Mouse (Mus musculus) right cerebral cortex, postnatal 36 days (tissue): Measurements from ENCODE around the gene Pi4ka.
A peak's percentile ranks its signal among the peaks of the same experiment; 100 is the strongest.

Experiments
- DNase-seq, 2 experiments: peaks; one replicate each; pipeline ENCODE4 v3.0.0; 2022; ENCODE audit warnings: low spot score in 2 of 2, mixed read lengths in 1 of 2

The Pi4ka gene

DNA sequence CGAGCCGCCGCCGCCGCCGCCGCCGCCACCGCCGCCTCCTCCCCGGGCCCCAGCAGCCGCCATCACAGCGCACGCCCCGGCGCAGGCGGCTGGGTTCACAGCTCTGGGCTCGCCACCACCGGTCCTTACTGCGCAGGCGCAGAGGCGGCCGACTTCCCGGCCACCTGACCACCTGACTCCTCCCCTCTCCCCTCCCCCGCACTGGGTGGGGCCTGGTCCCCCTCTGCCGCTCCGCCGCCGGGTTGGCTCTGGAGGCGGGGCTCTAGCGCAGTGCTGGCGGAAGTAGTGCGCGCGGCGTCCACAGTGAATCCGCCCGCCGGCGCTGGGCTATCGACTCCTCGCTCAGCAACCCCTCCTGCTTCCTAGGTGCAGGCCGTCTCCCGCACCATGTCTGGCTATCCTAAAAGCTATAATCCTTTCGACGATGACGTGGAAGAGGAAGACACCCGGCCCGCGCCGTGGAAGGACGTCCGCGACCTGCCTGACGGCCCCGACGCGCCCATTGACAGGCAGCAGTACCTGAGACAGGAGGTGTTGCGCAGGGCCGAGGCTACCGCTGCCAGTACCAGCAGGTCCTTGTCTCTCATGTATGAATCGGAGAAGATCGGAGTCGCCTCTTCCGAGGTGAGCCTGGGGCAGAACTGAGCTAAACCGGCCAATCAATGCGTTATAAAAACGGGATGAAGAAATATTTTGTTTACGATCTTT is at the start of gene Pi4ka, which contains the start of gene Snap29:
Gene Pi4ka, minus strand, starts transcription at position 579 of the 708 bp plus-strand sequence.
Gene Snap29, plus strand, starts transcription at position 251 of the 708 bp plus-strand sequence.
- DNase-seq: peak; percentile 99

DNA sequence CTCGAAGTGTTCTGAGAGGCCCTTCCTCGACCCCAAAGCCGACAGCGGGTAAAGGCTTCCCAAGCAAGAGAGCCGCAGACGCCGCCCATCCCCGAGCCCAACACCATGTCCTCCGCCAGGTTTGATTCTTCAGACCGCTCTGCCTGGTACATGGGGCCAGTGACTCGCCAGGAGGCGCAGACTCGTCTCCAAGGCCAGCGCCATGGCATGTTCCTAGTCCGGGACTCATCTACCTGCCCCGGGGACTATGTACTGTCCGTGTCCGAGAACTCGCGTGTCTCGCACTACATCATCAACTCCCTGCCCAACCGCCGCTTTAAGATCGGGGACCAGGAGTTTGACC is 46.2 kb upstream of the Pi4ka start:
- DNase-seq: peak; percentile 15 to 25

DNA sequence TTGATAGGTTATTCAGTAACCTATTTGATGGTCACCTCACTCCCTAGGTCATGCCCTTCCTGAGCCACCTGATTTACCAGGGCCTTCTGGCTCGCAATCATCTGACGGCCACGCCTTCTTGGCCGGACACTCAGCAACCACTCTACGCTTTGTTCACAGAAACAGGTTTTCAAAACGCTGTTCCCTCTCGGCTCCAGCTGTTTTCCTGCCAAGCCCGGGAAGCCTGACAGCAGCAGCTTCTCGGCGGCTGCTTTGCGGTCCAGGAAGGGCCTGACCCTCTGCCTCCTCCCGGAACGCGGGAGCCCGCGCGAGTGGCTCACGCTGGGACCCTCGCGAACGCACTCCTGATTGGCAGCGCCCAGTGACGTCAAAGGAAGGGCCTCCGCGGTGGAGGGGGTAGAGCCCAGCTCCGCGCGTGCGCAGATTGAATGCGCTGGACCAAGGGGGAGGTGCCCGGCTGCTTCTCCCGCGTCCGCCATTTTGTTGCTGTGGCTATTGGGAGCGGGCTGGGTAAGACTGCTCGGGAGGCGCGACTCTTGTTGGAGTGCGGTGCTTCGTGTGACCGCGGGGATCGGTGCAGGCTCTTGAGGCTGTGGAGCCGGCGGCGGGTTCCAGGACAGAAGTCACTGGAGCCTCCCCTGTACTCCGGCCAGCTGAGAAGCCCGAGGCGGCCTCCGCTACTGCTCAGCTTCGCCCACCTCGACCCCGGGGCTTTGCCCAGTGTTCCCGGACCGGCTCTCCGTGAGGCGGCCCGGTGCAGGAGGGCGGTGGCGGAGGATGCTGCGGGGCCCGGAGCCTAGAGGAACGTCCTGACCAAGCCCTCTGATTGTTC is 45.6 kb upstream of the Pi4ka start, which contains the start of gene Crkl:
Gene Crkl, plus strand, starts transcription at position 447 of the 832 bp plus-strand sequence.
- peak; percentile 95 for DNase-seq

DNA sequence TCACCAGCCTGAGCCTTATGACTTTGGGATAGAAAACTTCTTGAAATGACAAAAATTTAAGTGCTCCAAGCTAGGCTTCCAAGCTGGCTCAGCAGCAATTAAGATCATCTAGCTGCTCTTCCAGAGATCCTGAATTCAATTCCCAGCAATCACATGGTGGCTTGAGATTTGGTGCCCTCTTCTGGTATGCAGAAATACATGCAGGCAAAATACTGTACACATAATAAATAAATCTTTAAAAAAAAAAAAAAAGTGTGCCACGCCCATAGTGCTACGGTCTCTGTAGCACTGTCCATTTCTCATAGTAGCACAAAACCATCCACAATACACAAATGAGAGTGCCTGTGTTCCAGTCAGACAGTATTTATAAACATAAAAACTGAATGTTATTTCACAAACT is 26.5 kb upstream of the Pi4ka start:
- DNase-seq: no peak

DNA sequence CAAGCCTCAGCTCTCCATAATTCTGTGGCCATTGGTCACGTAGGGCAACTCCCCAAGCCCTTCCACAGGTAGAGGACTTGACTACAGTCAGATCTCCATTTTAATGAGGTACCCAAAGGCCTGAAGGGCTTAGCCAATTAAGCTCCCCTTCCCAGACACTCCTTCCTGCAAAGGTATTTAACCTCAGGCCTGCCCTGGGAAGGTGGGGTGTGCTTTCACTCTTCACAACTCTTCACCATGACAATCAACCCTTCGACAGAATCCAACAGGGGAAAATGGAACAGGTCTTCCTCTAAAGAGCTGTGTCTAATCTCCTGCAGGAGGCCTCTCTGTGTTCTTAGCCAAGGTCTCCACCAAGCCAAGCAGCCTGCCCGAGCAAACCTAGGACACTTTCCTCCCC is 16.9 kb upstream of the Pi4ka start:
- no peak for DNase-seq

DNA sequence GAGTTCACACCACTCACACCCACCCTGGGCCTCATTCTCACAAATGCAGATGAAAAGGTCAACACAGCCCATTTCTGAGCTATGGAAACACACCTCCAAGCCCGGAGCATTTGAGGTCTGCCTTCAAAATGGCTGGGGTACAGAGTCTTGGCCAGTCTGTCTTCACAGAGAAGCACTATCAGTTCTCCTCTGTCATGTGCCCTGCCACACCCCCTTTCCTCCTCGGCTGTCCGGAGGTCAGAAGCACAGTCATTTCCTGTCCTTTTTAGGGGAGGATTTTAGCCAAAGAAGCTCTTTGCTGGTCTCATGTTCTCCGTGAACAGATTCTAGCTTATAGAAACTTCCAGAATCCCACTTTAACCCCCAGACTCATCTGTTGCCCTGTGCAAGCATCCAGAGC is 4.1 kb upstream of the Pi4ka start:
- no peak for DNase-seq

DNA sequence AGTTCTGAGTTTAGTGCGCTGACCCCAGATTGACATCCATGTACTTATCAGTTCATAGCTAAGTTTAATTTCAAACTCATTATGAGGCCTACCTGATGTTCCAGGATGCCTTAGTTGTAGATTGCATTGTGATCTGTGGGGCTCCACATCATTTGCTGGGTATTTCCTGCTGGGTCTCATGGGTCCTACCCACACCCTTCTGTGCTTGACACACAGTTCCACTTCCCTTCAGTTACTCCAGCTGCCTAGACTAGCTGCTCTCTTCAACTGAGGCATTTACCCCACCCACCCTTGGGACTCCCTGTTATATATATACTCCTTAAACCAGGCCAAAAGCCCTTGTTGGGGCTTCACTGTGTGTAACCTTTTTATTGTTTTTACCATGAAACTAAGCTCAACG is 2.9 kb upstream of the Pi4ka start:
- DNase-seq: no peak

DNA sequence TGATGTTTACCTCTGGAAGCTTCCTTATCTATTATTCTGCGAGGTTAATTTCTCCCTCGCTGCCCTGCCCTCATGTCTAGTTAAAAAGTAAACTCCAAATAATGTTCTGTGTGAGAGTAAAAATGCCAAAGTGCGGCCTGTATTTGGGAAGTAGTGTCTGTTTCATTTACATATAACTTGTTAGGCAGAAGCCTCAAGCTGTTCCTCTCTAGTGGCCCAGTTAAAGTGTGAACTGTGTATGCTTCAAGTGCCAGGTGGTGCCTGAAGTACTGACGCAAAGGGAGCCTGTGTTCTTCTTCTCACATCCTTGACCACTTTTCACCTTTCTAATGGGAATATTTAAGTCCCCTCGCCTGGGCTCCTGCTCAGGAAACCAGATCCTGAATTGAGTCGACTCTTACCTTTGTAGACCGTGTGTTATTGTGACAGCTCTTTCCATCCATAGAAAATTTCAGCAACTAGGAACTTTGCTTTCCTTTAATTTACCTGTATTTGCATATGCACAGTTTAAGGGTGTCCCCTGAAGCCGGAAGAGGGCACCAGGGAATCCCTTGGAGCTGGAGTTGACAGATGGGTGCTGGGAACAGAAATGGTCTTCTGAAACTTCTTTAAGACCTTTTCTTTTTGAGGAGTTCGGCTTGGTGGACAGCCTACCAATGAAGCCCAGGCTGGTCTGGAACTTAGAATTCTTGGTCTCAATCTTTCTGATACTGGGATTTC is 558 bp upstream of the Pi4ka start:
- peak in 1 of 2 experiments; percentile 20 for DNase-seq

DNA sequence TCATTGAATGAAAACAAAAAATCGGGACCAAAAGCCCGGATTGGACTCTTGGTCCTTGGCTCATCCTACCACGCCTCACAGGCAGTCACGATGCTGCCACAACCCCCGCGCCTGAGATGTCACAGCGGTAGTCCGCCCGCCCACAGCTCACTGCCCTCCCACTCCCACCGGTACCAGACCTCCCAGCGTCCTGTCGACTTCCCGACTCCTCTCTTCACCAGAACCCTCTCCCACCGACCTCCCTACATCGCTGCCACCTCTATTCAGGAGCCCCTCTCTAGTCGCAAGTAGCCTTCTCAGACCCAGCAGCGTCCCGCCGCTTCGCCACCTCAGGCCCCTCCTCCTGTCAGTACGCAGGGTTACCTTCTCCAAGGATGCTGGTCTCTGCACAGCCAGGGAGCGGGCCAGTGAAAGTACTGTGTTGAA is 830 bp downstream of the Pi4ka start:
- peak; percentile 86 to 90 for DNase-seq

DNA sequence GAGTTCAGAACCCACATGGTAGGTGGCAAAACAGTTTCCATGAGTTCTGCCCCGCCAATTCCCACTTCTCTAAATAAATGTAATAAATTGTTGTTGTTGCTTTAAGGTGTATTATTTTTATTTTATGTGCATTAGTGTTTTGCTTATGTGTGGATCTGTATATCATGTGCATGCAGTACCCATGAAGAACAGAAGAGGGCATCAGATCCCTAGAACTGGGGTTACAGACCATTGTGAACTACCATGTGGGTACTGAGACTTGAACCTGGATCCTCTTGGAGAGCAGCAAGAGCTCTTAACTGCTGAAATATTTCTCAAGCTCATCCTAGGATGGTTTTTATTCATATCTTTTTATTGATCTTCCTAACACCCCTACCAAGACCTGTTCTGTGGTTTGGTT is 3.3 kb downstream of the Pi4ka start:
- DNase-seq: no peak

DNA sequence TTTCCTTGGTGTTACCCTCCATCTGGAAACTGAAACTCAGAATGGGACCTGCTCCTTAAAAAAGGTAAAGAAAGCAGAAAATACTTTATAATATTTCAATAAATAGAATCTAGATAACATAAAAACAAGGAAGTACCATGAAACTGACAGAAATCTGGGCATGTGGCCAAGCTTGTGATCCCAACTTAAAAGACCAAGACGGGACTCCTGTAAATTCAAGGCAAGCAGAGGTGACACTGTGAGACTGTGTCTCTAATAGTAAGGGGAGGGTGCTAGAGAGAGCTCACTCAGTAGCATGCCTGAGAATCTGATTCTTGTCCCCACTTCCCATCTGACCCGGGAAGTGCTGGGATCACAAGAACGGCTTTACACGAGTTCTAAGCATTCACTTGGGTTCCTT is 13.3 kb downstream of the Pi4ka start:
- DNase-seq: no peak

DNA sequence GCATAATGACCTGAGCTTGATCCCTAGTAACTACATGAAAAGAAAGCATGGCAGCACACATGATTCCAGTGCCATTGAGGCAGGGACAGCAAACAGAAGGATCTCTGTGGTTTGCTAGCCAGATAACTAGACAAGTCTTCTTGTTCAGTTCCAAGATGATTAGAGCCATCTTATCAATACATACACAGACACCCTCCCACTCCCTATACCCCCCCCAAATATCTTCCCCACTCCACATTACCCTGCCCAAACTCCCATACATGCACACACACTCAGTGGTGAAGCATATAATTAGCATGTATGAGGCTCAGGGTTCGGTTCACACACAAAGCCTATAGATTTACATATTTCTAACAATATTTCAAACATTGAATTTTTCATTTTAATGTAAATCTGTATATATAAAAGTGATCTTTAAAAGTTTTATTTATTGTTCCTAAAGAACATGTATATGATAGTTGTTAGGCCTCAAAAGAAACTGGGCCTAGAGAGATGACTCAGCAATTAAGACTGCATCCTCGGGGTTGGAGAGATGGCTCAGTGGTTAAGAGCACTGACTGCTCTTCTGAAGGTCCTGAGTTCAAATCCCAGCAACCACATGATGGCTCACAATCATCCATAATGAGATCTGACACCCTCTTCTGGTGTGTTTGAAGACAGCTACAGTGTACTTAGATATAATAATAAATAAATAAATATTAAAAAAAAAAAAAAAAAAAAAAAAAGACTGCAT is 22.4 kb downstream of the Pi4ka start:
- DNase-seq: no peak

DNA sequence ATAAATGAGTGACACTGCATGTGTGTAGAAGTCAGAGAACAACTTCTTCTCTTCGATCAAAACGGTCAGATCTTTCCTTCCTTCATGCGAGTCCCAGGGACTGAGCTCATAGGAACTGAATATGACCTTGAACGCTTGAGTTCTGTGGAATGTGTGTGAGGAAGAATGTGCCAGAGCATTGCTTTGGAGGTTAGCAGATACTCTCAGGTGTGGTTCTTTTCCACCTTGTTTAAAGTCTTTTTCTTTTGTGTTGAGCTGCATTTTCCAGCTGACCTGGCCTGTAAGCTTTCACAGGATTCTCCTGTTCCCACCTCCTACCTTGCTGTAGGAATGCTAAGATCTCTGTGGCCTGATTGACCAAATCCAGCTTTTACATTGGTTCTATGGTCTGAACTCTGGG is 23.8 kb downstream of the Pi4ka start:
- no peak for DNase-seq

DNA sequence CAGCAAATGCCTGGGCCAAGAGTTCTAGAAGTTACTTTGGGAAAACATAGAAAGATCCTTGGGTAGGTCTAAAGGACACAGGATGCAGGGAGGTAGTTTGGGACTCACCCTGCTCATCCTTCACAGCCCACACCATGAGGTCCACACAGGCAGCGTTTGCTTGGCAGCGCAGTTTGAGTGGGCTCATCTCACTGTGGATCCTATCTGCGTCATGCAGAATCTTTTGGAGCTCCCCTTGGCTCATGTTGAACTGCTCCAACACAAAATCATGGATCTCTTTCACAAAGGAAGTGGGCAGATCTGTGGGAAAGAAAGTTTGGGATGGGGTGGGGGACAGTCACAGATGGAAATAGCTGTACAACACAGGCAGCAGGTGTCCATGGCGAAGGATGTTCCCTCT is 47.3 kb downstream of the Pi4ka start:
- peak in 1 of 2 experiments; percentile 41 for DNase-seq

DNA sequence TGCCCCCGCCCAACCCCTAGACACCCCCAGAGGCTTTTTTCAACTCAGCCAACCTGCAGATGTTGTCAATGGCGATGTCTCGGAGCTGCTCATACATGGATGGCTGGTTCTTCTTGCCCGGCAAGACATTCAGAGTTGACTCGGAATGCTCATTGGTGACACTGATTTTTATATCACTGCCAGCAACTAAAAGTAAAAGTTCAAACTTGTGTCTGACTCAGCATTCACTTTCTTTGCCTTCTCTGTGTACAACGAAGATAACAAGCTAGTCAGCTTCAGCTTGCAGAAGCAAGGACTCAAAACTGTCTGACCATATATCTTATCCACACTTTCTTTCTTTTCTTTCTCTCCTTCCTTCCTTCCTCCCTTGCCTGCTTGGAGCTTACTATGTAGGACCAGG is 50.1 kb downstream of the Pi4ka start:
- DNase-seq: no peak

DNA sequence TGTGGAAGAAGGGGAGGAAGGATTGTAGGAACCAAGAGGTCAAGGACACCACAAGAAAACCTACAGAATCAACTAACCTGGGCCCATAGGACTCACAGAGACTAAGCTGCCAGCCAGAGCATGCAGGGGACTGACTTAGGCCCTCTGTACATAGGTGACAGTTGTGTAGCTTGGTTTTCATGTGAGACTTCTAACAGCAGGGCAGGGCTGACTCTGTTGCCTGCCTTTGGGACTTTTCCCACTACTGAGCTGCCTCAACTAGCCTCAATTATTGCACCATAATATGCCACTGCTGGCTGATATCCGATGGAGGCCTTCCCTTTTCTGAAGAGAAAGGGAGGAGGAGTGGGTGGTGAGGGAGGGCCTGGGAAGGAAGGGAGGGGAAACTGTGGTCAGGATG is 59.3 kb downstream of the Pi4ka start:
- DNase-seq: no peak

DNA sequence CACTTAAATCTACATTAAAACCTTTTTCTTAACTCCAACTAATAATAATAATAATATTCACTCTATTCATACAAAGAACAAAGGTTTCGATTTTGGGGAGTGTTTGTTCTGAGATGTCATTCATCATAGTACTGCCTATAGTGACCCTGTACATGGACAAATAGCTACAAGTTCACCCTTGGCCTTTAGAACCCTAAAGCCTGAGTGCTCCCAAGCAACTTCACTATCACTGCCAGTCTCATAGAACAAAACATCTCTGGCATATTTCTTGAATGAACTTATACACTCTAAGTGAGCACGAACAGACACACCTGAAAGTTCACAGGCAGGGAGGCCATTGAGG is 60.3 kb downstream of the Pi4ka start:
- DNase-seq: no peak

DNA sequence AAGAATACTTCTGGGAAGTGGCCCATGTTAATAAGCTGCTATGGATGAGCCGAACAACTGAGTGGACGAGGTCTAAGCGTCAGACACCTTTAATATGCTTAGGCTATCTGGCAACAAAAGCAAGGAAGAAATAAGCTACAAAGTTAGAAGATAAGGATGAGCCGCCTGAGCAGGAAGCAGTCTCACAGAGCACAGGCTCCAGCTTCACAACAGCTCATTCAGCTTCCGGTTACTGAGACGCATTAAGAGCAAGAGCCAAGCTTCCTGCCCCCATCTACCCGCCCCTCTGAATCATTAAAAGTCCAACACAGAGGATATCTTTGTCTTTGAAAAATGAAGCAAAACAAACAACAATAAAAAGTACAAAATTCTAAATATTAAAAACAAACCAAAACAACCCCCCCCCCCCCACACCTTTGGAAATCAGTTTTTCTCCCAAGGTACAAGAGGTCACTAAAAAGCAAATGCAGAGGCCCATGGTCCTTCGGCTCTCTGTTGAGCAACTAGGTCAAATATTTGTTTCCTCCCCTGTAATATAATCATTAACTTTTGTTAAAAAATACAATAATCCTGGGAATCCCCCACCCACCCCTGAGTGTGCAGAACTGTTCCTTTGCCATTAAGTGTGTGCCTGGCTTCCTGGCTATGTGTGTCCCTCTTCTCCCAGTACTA is 60.8 kb downstream of the Pi4ka start:
- DNase-seq: no peak

DNA sequence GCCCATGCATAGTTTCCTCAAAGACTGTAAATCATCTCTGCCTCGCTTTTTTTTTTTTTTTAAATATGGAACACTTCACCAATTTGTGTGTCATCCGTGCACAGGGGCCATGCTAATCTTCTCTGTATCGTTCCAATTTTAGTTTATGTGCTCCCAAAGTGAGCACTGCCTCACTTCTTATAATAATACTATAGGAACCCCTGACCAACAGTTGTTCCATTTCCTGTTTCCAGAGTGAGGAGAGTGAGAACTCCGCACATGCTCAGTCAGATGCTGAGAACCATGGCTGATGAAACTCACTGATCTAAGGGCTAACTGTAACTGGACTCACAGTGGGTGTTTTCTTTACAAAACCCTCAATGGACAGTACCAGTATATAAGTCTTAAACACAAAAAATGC is 64.3 kb downstream of the Pi4ka start:
- no peak for DNase-seq

DNA sequence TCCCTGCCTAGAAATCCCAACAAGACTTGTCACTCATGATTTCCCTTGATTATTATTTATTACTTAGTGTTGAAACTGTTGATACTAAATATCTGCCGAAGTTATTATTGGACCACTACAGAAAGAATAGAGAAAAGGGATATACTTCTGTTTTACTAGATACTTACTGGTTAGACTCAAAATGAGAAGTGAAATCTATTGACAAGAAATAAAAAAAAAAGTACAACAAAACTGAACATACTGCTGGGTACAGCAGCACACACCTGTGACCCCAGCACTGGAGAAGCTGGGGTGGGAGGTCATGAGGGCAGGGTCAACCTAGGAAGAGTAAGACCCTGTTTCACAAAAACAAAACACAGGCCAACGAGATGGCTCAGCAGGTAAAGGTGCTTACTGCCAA is 65.4 kb downstream of the Pi4ka start:
- DNase-seq: no peak

DNA sequence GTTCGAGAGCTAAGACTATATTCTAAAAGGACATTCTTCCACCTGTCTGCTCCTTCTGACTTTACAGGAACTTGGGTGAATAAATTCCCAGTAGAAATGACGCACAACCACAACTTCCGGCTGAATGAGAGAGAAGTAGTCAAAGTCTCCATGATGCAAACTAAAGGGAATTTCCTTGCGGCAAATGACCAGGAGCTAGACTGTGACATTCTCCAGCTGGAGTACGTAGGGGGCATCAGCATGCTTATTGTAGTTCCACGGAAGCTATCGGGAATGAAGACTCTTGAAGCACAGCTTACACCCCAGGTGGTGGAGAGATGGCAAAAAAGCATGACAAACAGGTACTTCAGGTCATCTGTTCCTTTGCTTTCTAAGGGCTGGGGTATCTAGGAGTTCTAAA is 66.4 kb downstream of the Pi4ka start:
- DNase-seq: no peak
